Mouse (Mus musculus) liver, postnatal 0 days (tissue): ENCODE measurements at regions not wholly inside any gene's neighbourhood (a gene's known extent, or its start where the extent isn't known, plus 50 kb on each side); places are given as distances from the start of the nearest gene placed in this dataset.

ENCODE experiments used
- ATAC-seq: fragments of 200-750 bp; cut with Nextera tagmentation; 2 replicates; pipeline ENCODE4 v1.8.0; 2017; ENCODE audit warnings: mild to moderate bottlenecking, moderate library complexity
- DNase-seq: peaks from one replicate; pipeline ENCODE4 v3.0.0-alpha.2; 2016
- H3K27ac ChIP-seq: fragments of 300-500 bp; sonication (generic); 2 replicates; pipeline ENCODE4 v1.5.1; 2014; ENCODE audit warnings: antibody characterized with exemption, moderate library complexity, mild to moderate bottlenecking, low read depth
- H3K27me3 ChIP-seq: fragments of 300-500 bp; sonication (generic); 2 replicates; pipeline ENCODE4 v1.6.1; 2014; ENCODE audit warnings: low read length, control low read depth, mixed read lengths; ENCODE audit not compliant: insufficient read depth
- H3K36me3 ChIP-seq: fragments of 300-500 bp; sonication (generic); replicated peaks from 2 replicates; pipeline ENCODE4 v1.6.1; 2014; ENCODE audit warnings: mild to moderate bottlenecking, control low read depth, low read length, moderate library complexity, mixed read lengths; ENCODE audit not compliant: insufficient read depth
- H3K4me1 ChIP-seq: fragments of 300-500 bp; sonication (generic); 2 replicates; pipeline ENCODE4 v1.6.1; 2014; ENCODE audit warnings: antibody characterized with exemption, mild to moderate bottlenecking, control low read depth; ENCODE audit not compliant: insufficient read depth
- H3K4me2 ChIP-seq: fragments of 300-500 bp; sonication (generic); 2 replicates; pipeline ENCODE4 v1.6.1; 2014; ENCODE audit warnings: low read depth, mild to moderate bottlenecking, low read length, moderate library complexity, mixed read lengths
- H3K4me3 ChIP-seq: fragments of 300-500 bp; sonication (generic); 2 replicates; pipeline ENCODE4 v1.5.1; 2014; ENCODE audit warnings: low read depth, low read length
- H3K9ac ChIP-seq: fragments of 300-500 bp; sonication (generic); replicated peaks from 2 replicates; pipeline ENCODE4 v1.6.1; 2014; ENCODE audit warnings: mild to moderate bottlenecking, moderate library complexity
- H3K9me3 ChIP-seq: fragments of 300-500 bp; sonication (generic); 2 replicates; pipeline ENCODE4 v1.6.1; 2016; ENCODE audit warnings: mild to moderate bottlenecking, control low read depth, low read length, mixed read lengths
- CTCF ChIP-seq: sonication (generic); IDR thresholded peaks from 2 replicates; pipeline ENCODE4 v1.5.1; 2016; ENCODE audit warnings: antibody characterized with exemption, low read depth
- EP300 ChIP-seq: IDR thresholded peaks from 2 replicates; pipeline ENCODE4 v1.6.1; 2016; ENCODE audit warnings: antibody characterized with exemption, low read depth, mild to moderate bottlenecking
- WGBS: fragments of 180-500 bp; shearing (Covaris S2); extraction: QIAGEN DNeasy Blood & Tissue Kit; methylation state at CpG from one replicate; pipeline ENCODE4 v1.1.7; 2014; ENCODE audit not compliant: insufficient replicate concordance; 5-methylcytosine and 5-hydroxymethylcytosine counted together

DNA sequence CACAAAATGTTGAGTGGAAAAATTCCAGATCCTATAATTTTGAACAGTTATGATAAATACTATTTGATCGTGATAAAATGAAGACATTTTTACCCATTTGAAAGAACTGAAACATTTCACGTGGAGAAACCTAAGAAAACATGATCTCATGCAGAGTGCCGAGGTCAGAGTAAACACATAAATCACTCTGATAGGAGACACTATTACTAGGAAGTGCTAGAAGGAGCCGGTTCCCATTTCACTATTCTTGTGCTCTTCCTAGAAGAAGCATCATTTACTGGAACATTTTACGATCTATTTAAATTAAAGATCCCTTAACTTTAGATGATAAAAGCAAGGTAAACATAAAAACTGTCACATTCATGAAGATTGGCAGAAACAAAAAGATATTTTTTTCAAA is 1359.7 kb upstream of the Flrt2 start:
- DNase-seq = no peak
- TF ChIP-seq EP300 = no peak
- TF ChIP-seq CTCF = no peak
- H3K4me1 ChIP-seq = no peaks in the 10 kb centered on the region
- no peaks in the 10 kb centered on the region for H3K9me3 ChIP-seq
- no peak overlapping the region for H3K4me2 ChIP-seq
- no peak overlapping the region for H3K9ac ChIP-seq
- H3K4me3 ChIP-seq = no peak overlapping the region
- no peak for ATAC-seq
- no peaks in the 10 kb centered on the region for H3K36me3 ChIP-seq
- H3K27ac ChIP-seq = no peak overlapping the region
- H3K27me3 ChIP-seq = no peaks in the 10 kb centered on the region
- WGBS = 43% methylated on average over 5 of the region's 5 CpGs

DNA sequence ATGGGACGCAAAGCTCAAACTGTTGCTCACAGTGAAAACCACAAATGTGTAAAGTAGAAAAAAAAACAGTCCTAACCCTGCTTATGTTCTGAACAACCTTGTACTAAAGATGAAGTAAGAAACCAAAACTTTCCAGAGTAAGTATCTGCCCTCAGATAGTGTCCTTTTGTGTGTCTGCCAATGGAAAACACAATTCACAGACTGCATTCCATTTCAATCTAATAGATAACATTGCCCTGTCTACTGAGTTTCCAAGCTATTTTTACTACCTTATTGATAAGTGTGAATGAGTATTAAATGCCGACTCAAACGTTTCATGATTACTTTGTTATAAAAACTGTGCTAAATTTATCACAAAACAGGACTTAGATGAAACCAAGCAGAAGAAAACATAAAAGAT is 1357.4 kb upstream of the Flrt2 start:
- H3K27ac ChIP-seq = no peak overlapping the region
- no peak overlapping the region for H3K4me3 ChIP-seq
- no peak overlapping the region for H3K9ac ChIP-seq
- no peaks in the 10 kb centered on the region for H3K36me3 ChIP-seq
- DNase-seq = no peak
- no peaks in the 10 kb centered on the region for H3K27me3 ChIP-seq
- TF ChIP-seq EP300 (no peak), CTCF (no peak)
- H3K4me2 ChIP-seq = no peak overlapping the region
- ATAC-seq = no peak
- WGBS = 53% methylated on average over 3 of the region's 3 CpGs
- no peaks in the 10 kb centered on the region for H3K4me1 ChIP-seq
- no peaks in the 10 kb centered on the region for H3K9me3 ChIP-seq

DNA sequence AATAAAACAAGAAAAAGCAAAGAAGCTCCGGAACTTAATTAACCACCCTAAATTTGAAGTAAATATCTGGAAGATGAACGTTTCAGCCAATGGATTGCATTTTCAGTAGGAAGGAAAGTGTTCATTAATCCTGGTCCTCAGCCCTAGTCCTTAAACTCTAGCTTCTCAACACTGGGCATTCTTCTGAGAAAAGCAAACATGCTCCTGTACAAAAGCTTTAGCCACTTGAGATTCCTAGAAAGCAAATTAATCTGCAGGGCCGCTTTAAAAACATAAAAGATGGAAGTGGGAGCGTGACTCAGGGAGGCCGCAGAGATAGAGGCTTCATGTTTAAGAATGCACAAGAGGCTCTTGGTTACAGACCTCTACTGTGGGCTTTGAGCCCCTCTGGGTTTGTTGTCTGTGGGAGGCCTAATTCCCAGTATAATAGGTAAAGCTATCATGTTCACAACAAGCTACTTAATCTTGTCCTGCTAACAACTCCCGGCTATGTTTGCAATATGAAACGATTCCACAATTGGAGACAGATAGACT is 1342.3 kb upstream of the Flrt2 start:
- Histone ChIP-seq H3K27ac (no peak overlapping the region), H3K9me3 (no peaks in the 10 kb centered on the region), H3K4me2 (no peak overlapping the region), H3K9ac (no peak overlapping the region), H3K27me3 (no peaks in the 10 kb centered on the region), H3K4me3 (no peak overlapping the region), H3K36me3 (no peaks in the 10 kb centered on the region), H3K4me1 (no peaks in the 10 kb centered on the region)
- TF ChIP-seq CTCF (no peak), EP300 (no peak)
- 76% methylated on average over 7 of the region's 7 CpGs for WGBS
- DNase-seq (no peak), ATAC-seq (no peak)

- Histone ChIP-seq H3K9me3 (no peaks in the 10 kb centered on the region), H3K27me3 (no peaks in the 10 kb centered on the region), H3K4me2 (no peak overlapping the region), H3K27ac (no peak overlapping the region), H3K4me1 (no peaks in the 10 kb centered on the region), H3K4me3 (no peak overlapping the region), H3K36me3 (no peaks in the 10 kb centered on the region), H3K9ac (no peak overlapping the region)
- WGBS = 78% methylated on average over 6 of the region's 6 CpGs
- DNase-seq (no peak), ATAC-seq (no peak)
- TF ChIP-seq CTCF = no peak
- TF ChIP-seq EP300 = no peak
Measured at GRCm38 (mm10) chr12:94364269-94364668, 1327.8 kb upstream of the Flrt2 start.

- 47% methylated on average over 2 of the region's 2 CpGs for WGBS
- H3K27me3 ChIP-seq = no peaks in the 10 kb centered on the region
- H3K4me3 ChIP-seq = no peak overlapping the region
- no peaks in the 10 kb centered on the region for H3K4me1 ChIP-seq
- H3K9me3 ChIP-seq = no peaks in the 10 kb centered on the region
- DNase-seq (no peak), ATAC-seq (no peak)
- no peaks in the 10 kb centered on the region for H3K36me3 ChIP-seq
- H3K4me2 ChIP-seq = no peak overlapping the region
- no peak overlapping the region for H3K27ac ChIP-seq
- no peak overlapping the region for H3K9ac ChIP-seq
- no peak for TF ChIP-seq EP300
- no peak for TF ChIP-seq CTCF
Measured at GRCm38 (mm10) chr12:94399991-94400390, 1292.0 kb upstream of the Flrt2 start.

DNA sequence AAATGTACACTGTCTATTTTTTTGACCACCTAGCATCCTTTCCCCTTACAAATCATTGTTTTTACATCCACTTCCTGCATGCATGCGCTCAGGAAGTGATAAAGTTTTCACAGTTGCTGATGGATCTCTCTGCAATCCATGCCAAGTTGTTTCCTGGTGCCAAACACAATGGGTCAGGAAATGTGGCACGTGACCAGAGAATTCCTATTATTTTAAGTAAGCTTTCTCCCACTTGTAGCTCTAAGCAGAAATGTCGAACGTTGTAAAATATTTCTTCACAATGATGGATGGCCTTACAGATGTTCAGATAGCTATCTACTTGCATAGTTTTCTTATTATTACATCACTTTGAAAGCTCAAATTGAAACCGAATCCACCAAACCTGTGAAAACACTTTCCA is 1271.1 kb upstream of the Flrt2 start:
- 39% methylated on average over 5 of the region's 5 CpGs for WGBS
- Histone ChIP-seq H3K27ac (no peak overlapping the region), H3K27me3 (no peaks in the 10 kb centered on the region), H3K9ac (no peak overlapping the region), H3K4me2 (no peak overlapping the region), H3K36me3 (no peaks in the 10 kb centered on the region), H3K9me3 (no peaks in the 10 kb centered on the region), H3K4me3 (no peak overlapping the region), H3K4me1 (no peaks in the 10 kb centered on the region)
- no peak for DNase-seq
- TF ChIP-seq CTCF = no peak
- peak; percentile 32; the same call in 1 of the 2 replicates for TF ChIP-seq EP300
- peak; percentile 44; the same call in 1 of the 2 replicates for ATAC-seq

GRCm38 (mm10) chr12:94421743-94422142 is 1270.3 kb upstream of the Flrt2 start:
- H3K9me3 ChIP-seq = no peaks in the 10 kb centered on the region
- no peak overlapping the region for H3K4me3 ChIP-seq
- H3K4me2 ChIP-seq = no peak overlapping the region
- 9% methylated on average over 3 of the region's 3 CpGs for WGBS
- H3K9ac ChIP-seq = no peak overlapping the region
- no peaks in the 10 kb centered on the region for H3K36me3 ChIP-seq
- no peaks in the 10 kb centered on the region for H3K27me3 ChIP-seq
- ATAC-seq (no peak), DNase-seq (no peak)
- no peak for TF ChIP-seq CTCF
- TF ChIP-seq EP300 = no peak
- H3K4me1 ChIP-seq = no peaks in the 10 kb centered on the region
- no peak overlapping the region for H3K27ac ChIP-seq
